Mouse (Mus musculus) kidney, postnatal 10 days (tissue): ENCODE data around the gene D17H6S53E.

ENCODE experiments used
- DNase-seq: peaks from one replicate; pipeline ENCODE4 v3.0.0; 2021; ENCODE audit warnings: mixed read lengths

The D17H6S53E gene

DNA sequence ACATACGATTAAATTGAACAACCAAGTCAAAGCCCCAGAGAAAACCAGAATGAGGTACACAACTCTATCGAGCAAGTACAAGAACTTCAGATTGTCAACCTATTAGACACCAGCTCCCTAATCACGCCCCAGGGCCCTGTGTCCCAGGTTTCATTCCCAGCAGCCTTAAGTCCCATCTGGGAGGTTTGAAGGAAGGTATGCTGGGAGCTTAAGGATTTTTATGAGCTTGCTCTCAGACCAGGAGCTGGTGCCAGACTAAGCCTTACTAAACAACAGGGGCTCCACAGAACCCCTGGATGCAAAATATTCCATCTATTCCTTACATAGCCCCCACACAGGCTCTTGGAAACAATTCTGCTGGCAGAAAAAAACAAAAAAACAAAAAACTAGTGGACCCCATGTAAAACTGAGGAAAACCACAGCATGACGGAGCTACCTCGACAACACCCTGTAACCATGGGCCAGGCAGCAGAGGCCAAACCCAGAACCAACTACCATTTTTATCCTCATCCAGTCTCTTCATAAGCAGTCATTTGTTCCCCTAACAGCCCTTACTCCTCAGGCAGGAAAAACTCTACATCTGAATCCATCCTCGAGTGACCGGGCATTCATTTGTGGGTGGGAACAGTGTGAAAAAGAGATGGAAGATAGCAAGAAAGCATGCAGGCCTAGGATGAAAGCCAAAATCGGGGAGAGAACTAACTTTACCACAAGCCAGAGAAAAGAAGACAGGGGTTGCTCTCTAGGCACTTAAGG is 37.3 kb downstream of the D17H6S53E start:
- no peak for DNase-seq

- peak; percentile 47 for DNase-seq
These were observed 38.0 kb downstream of the D17H6S53E start for GRCm38 (mm10) chr17:35164218-35164567.

- peak; percentile 99 for DNase-seq
These were observed 38.6 kb downstream of the D17H6S53E start, which contains the start of gene Prrc2a for GRCm38 (mm10) chr17:35164568-35165450. Gene Prrc2a (minus strand): TSS chr17:35164897.

DNA sequence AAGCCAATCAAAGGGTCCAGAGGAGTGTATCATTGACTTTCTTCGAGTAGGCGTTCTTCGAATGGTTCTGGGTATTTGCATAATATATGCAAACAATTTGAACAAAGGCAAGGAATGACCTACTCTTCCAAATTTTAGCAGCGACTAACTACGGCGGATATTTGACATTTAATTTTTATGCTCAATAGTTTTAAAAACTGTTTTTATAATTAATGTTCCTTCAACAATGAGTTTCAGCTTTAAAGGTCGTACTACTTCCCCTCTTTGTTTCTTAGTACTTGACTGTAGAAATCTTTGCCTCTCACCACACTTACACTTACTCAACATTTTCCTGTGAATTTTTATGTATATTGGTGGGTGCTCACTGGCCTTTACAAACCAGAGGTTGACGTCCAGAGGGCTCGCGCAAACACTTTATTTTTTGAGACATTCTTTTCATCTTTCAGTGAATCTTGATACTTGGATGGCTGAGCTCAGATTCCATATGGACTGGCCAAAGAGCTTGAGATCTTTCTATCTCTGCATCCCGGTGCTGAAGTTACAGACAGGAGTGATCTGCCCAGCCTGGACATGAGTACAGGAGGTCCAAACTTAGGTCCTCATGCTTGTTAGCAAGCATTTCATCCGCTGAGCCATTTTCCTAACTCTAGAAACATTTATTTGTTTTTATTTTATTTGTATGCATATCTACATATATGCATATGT is 39.4 kb downstream of the D17H6S53E start:
- DNase-seq: no peak

- peak; percentile 81 for DNase-seq
These were observed 40.3 kb downstream of the D17H6S53E start for GRCm38 (mm10) chr17:35166352-35167035.

DNA sequence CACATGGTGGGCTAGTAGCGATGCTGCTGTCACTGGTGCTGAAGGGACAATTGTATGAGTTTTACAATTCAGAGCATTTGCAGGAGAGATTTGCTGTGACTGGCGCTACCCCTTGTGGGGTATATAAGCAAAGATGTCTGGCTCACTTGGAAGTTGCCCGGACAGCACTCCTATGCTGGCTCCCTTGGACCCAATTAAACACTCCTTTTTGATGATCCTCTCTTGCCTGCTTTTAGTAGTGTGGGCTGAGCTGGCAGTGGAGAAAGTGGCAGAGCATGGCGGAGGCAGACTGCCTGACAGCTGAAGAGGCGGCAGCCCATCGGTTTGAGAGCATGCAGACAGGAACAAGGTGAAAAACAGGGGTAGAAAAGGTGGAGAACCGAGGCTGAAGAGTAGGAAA is 41.6 kb downstream of the D17H6S53E start:
- DNase-seq: no peak

GRCm38 (mm10) chr17:35168541-35169207 is 42.5 kb downstream of the D17H6S53E start:
- DNase-seq: no peak

GRCm38 (mm10) chr17:35172445-35173234 is 46.5 kb downstream of the D17H6S53E start:
- DNase-seq: no peak

GRCm38 (mm10) chr17:35173329-35173728 is 47.2 kb downstream of the D17H6S53E start:
- no peak for DNase-seq

- DNase-seq: no peak
These were observed 48.2 kb downstream of the D17H6S53E start for GRCm38 (mm10) chr17:35174201-35174977.

GRCm38 (mm10) chr17:35175382-35175781 is 49.2 kb downstream of the D17H6S53E start:
- DNase-seq: no peak

GRCm38 (mm10) chr17:35175968-35176367 is 49.8 kb downstream of the D17H6S53E start, which contains the start of gene Aif1:
Gene Aif1 (minus strand): TSS chr17:35176068.
- no peak for DNase-seq
